Mouse (Mus musculus): ENCODE data around the gene Wnt11.

Gene Wnt11

GRCm38 (mm10) chr7:98863969-98864718 is 29.2 kb downstream of the Wnt11 start:
- DNase-seq (ENCODE audit: extremely low read depth, low read depth), result no peak

- peak; percentile 16 for DNase-seq (ENCODE audit: extremely low read depth, low read depth)
These were observed 32.3 kb downstream of the Wnt11 start for GRCm38 (mm10) chr7:98867053-98867793.

GRCm38 (mm10) chr7:98867794-98868150 is 32.9 kb downstream of the Wnt11 start:
- DNase-seq (ENCODE audit: extremely low read depth, low read depth), result peak; percentile 69

GRCm38 (mm10) chr7:98869070-98869469 is 34.2 kb downstream of the Wnt11 start:
- DNase-seq (ENCODE audit: extremely low read depth, low read depth), result peak; percentile 25

GRCm38 (mm10) chr7:98870791-98871190 is 35.9 kb downstream of the Wnt11 start:
- no peak for DNase-seq (ENCODE audit: extremely low read depth, low read depth)

- no peak for DNase-seq (ENCODE audit: extremely low read depth, low read depth)
These were observed 37.0 kb downstream of the Wnt11 start for GRCm38 (mm10) chr7:98871882-98872281.

- DNase-seq (ENCODE audit: extremely low read depth, low read depth), result no peak
These were observed 38.4 kb downstream of the Wnt11 start for GRCm38 (mm10) chr7:98873316-98873715.

- DNase-seq (ENCODE audit: extremely low read depth, low read depth), result no peak
These were observed 39.6 kb downstream of the Wnt11 start for GRCm38 (mm10) chr7:98874411-98874951.

GRCm38 (mm10) chr7:98875390-98875990 is 40.6 kb downstream of the Wnt11 start:
- no peak for DNase-seq (ENCODE audit: extremely low read depth, low read depth)

- no peak for DNase-seq (ENCODE audit: extremely low read depth, low read depth)
These were observed 41.2 kb downstream of the Wnt11 start for GRCm38 (mm10) chr7:98876119-98876518.

- DNase-seq (ENCODE audit: extremely low read depth, low read depth), result no peak
These were observed 44.3 kb downstream of the Wnt11 start for GRCm38 (mm10) chr7:98879176-98879575.

- DNase-seq (ENCODE audit: extremely low read depth, low read depth), result no peak
These were observed 47.0 kb downstream of the Wnt11 start for GRCm38 (mm10) chr7:98881887-98882286.

- DNase-seq (ENCODE audit: extremely low read depth, low read depth), result no peak
These were observed 52.9 kb downstream of the Wnt11 start for GRCm38 (mm10) chr7:98887811-98888261.

- DNase-seq (ENCODE audit: extremely low read depth, low read depth), result no peak
These were observed 53.9 kb downstream of the Wnt11 start for GRCm38 (mm10) chr7:98888810-98889209.

GRCm38 (mm10) chr7:98889211-98889610 is 54.3 kb downstream of the Wnt11 start:
- no peak for DNase-seq (ENCODE audit: extremely low read depth, low read depth)

- DNase-seq (ENCODE audit: extremely low read depth, low read depth), result no peak
These were observed 58.2 kb downstream of the Wnt11 start for GRCm38 (mm10) chr7:98893144-98893543.

- DNase-seq (ENCODE audit: extremely low read depth, low read depth), result no peak
These were observed 59.4 kb downstream of the Wnt11 start for GRCm38 (mm10) chr7:98894305-98894704.

- no peak for DNase-seq (ENCODE audit: extremely low read depth, low read depth)
These were observed 59.9 kb downstream of the Wnt11 start for GRCm38 (mm10) chr7:98894768-98895167.

GRCm38 (mm10) chr7:98895501-98896095 is 60.7 kb downstream of the Wnt11 start:
- DNase-seq (ENCODE audit: extremely low read depth, low read depth), result no peak

- DNase-seq (ENCODE audit: extremely low read depth, low read depth), result no peak
These were observed 62.4 kb downstream of the Wnt11 start for GRCm38 (mm10) chr7:98897323-98897722.

GRCm38 (mm10) chr7:98899815-98900214 is 64.9 kb downstream of the Wnt11 start:
- no peak for DNase-seq (ENCODE audit: extremely low read depth, low read depth)

GRCm38 (mm10) chr7:98901120-98901519 is 66.2 kb downstream of the Wnt11 start:
- DNase-seq (ENCODE audit: extremely low read depth, low read depth), result no peak
